Mouse (Mus musculus) MEL (cell line): ENCODE results near the gene Ring1. TPM values are rescaled to one million over a fixed set of nuclear protein-coding genes. Genes with fewer than 3 reads are reported as not detected.
A peak's percentile ranks its signal among the peaks of the same experiment; 100 is the strongest.

Source experiments
- DNase-seq: peaks from one replicate; pipeline ENCODE4 v3.0.0; 2011; ENCODE audit warnings: low read depth, low spot score
- H3K27ac ChIP-seq: 2 replicates; pipeline ENCODE4 v1.5.1; 2012; ENCODE audit warnings: low read depth, mild to moderate bottlenecking, control low read depth, low read length, moderate library complexity; ENCODE audit not compliant: control insufficient read depth
- H3K27me3 ChIP-seq, 2 experiments: fragments of 150-350 bp in 1 of 2; sonication (generic) in 1 of 2; 2 replicates each; pipeline ENCODE4 v1.6.1; 2012; ENCODE audit warnings: low read length in 2 of 2, mild to moderate bottlenecking in 2 of 2, improper control_type of control experiment in 1 of 2, moderate library complexity in 1 of 2; ENCODE audit not compliant: insufficient read depth in 2 of 2, control insufficient read depth in 1 of 2
- H3K36me3 ChIP-seq, 2 experiments: 2 replicates each; pipeline ENCODE4 v1.6.1; 2012 to 2014; ENCODE audit warnings: low read length in 2 of 2, improper control_type of control experiment in 1 of 2, inconsistent platforms in 1 of 2, mild to moderate bottlenecking in 1 of 2; ENCODE audit not compliant: insufficient read depth in 2 of 2, control insufficient read depth in 1 of 2
- H3K4me1 ChIP-seq, 2 experiments: fragments of 150-350 bp in 1 of 2; sonication (generic) in 1 of 2; 2 replicates each; pipeline ENCODE4 v1.6.1; 2012; ENCODE audit warnings: low read length in 2 of 2, improper control_type of control experiment in 1 of 2, mild to moderate bottlenecking in 1 of 2; ENCODE audit not compliant: insufficient read depth in 2 of 2, control insufficient read depth in 1 of 2
- H3K4me3 ChIP-seq, 2 experiments: fragments of 150-350 bp in 1 of 2; sonication (generic) in 1 of 2; 2 replicates each; pipeline ENCODE4 v1.5.1; 2012; ENCODE audit warnings: low read depth in 2 of 2, low read length in 2 of 2, mild to moderate bottlenecking in 2 of 2, moderate library complexity in 2 of 2, control low read depth in 1 of 2, improper control_type of control experiment in 1 of 2; ENCODE audit not compliant: control insufficient read depth in 1 of 2, insufficient read depth in 1 of 2
- H3K79me2 ChIP-seq: 2 replicates; pipeline ENCODE4 v1.6.1; 2012; ENCODE audit warnings: mild to moderate bottlenecking, low read length, moderate library complexity; ENCODE audit not compliant: control insufficient read depth, poor library complexity, insufficient read depth
- H3K9ac ChIP-seq: 2 replicates; pipeline ENCODE4 v1.6.1; 2012; ENCODE audit warnings: low read depth, mild to moderate bottlenecking, control low read depth, low read length, moderate library complexity; ENCODE audit not compliant: control insufficient read depth, poor library complexity, severe bottlenecking
- H3K9me3 ChIP-seq: fragments of 150-350 bp; sonication (generic); replicated peaks from 2 replicates; pipeline ENCODE4 v1.6.1; 2012; ENCODE audit warnings: mild to moderate bottlenecking, low read length, improper control_type of control experiment, moderate library complexity; ENCODE audit not compliant: insufficient read depth
- CHD1 ChIP-seq: IDR thresholded peaks from 2 replicates; pipeline ENCODE4 v1.6.1; 2012; ENCODE audit warnings: low read depth, mild to moderate bottlenecking, inconsistent platforms, low read length, improper control_type of control experiment
- EP300 ChIP-seq, 2 experiments: IDR thresholded peaks; 2 replicates each; pipeline ENCODE4 v1.6.1; 2011; ENCODE audit warnings: improper control_type of control experiment in 2 of 2, low read length in 2 of 2, low read depth in 1 of 2, mild to moderate bottlenecking in 1 of 2
- ETS1 ChIP-seq: IDR thresholded peaks from 2 replicates; pipeline ENCODE4 v1.6.1; 2012; ENCODE audit warnings: low read depth, mild to moderate bottlenecking, inconsistent platforms, low read length, improper control_type of control experiment, moderate library complexity
- GATA1 ChIP-seq: IDR thresholded peaks from 2 replicates; pipeline ENCODE4 v1.6.1; 2011; ENCODE audit warnings: low read depth, low read length, improper control_type of control experiment
- HCFC1 ChIP-seq: IDR thresholded peaks from 2 replicates; pipeline ENCODE4 v1.6.1; 2012; ENCODE audit warnings: low read depth, mild to moderate bottlenecking, inconsistent platforms, low read length, improper control_type of control experiment, moderate library complexity
- JUND ChIP-seq: IDR thresholded peaks from 2 replicates; pipeline ENCODE4 v1.6.1; 2011; ENCODE audit warnings: low read depth, mild to moderate bottlenecking, improper control_type of control experiment, low read length
- KAT2A ChIP-seq: conservative IDR thresholded peaks from 2 replicates; pipeline ENCODE4 v1.6.1; 2012; ENCODE audit warnings: low read depth, low read length, improper control_type of control experiment, inconsistent platforms
- MAFK ChIP-seq: IDR thresholded peaks from 2 replicates; pipeline ENCODE4 v1.6.1; 2011; ENCODE audit warnings: low read depth, mild to moderate bottlenecking, low read length, improper control_type of control experiment, borderline replicate concordance
- MAX ChIP-seq: IDR thresholded peaks from 2 replicates; pipeline ENCODE4 v1.6.1; 2011; ENCODE audit warnings: low read length, improper control_type of control experiment
- MAZ ChIP-seq: IDR thresholded peaks from 2 replicates; pipeline ENCODE4 v1.6.1; 2012; ENCODE audit warnings: low read depth, mild to moderate bottlenecking, inconsistent platforms, low read length, improper control_type of control experiment
- MXI1 ChIP-seq: IDR thresholded peaks from 2 replicates; pipeline ENCODE4 v1.6.1; 2011; ENCODE audit warnings: mild to moderate bottlenecking, low read depth, low read length, improper control_type of control experiment
- MYC ChIP-seq: IDR thresholded peaks from 2 replicates; pipeline ENCODE4 v1.6.1; 2011; ENCODE audit warnings: low read depth, mild to moderate bottlenecking, low read length, improper control_type of control experiment, moderate library complexity
- NELFE ChIP-seq: IDR thresholded peaks from 2 replicates; pipeline ENCODE4 v1.6.1; 2011; ENCODE audit warnings: low read depth, low read length, improper control_type of control experiment
- POLR2A ChIP-seq, 2 experiments: IDR thresholded peaks; 2 replicates each; pipeline ENCODE4 v1.6.1; 2011 to 2012; ENCODE audit warnings: low read length in 2 of 2, mild to moderate bottlenecking in 2 of 2, control low read depth in 1 of 2, improper control_type of control experiment in 1 of 2, low read depth in 1 of 2, moderate library complexity in 1 of 2; ENCODE audit not compliant: control insufficient read depth in 1 of 2, insufficient read depth in 1 of 2, poor library complexity in 1 of 2
- POLR2AphosphoS2 ChIP-seq: IDR thresholded peaks from 2 replicates; pipeline ENCODE4 v1.6.1; 2011; ENCODE audit warnings: low read length, improper control_type of control experiment
- POLR2AphosphoS5 ChIP-seq: IDR thresholded peaks from 2 replicates; pipeline ENCODE4 v1.6.1; 2012; ENCODE audit warnings: low read depth, borderline replicate concordance, mild to moderate bottlenecking, inconsistent platforms, low read length, moderate library complexity, mixed read lengths
- SIN3A ChIP-seq: IDR thresholded peaks from 2 replicates; pipeline ENCODE4 v1.6.1; 2012; ENCODE audit warnings: low read length, improper control_type of control experiment, inconsistent platforms
- TBP ChIP-seq: IDR thresholded peaks from 2 replicates; pipeline ENCODE4 v1.8.0; 2011; ENCODE audit warnings: low read depth, low read length, improper control_type of control experiment
- TCF12 ChIP-seq: IDR thresholded peaks from 2 replicates; pipeline ENCODE4 v1.6.1; 2014; ENCODE audit warnings: low read depth, mild to moderate bottlenecking, inconsistent platforms, low read length, improper control_type of control experiment, moderate library complexity
- UBTF ChIP-seq: IDR thresholded peaks from 2 replicates; pipeline ENCODE4 v1.6.1; 2012; ENCODE audit warnings: low read depth, mild to moderate bottlenecking, inconsistent platforms, low read length, improper control_type of control experiment, moderate library complexity, borderline replicate concordance; ENCODE audit not compliant: insufficient read depth
- USF1 ChIP-seq: IDR thresholded peaks from 2 replicates; pipeline ENCODE4 v1.6.1; 2014; ENCODE audit warnings: low read depth, mild to moderate bottlenecking, inconsistent platforms, low read length, improper control_type of control experiment, moderate library complexity
- ZC3H11A ChIP-seq: IDR thresholded peaks from 2 replicates; pipeline ENCODE4 v1.6.1; 2012; ENCODE audit warnings: low read depth, mild to moderate bottlenecking, inconsistent platforms, low read length, improper control_type of control experiment
- ZMIZ1 ChIP-seq: IDR thresholded peaks from 2 replicates; pipeline ENCODE4 v1.6.1; 2012; ENCODE audit warnings: low read depth, mild to moderate bottlenecking, inconsistent platforms, low read length, improper control_type of control experiment, moderate library complexity
- polyA plus RNA-seq, 2 experiments: library from polyadenylated mRNA; stranded (reverse) in 1 of 2; unstranded in 1 of 2; fragments of >175 nt in 1 of 2; fragments of >200 nt in 1 of 2; gene quantifications; 2 replicates each; pipeline versions ENCODE4 v1.2.1 to v1.2.4; 2012; ENCODE audit warnings: low replicate concordance in 2 of 2, low read depth in 1 of 2; ENCODE audit not compliant: insufficient read length in 2 of 2, insufficient read depth in 1 of 2, missing spikeins in 1 of 2
- total RNA-seq: library from RNA; depleted of rRNA; stranded (reverse); fragments of 300-350 nt; gene quantifications from 2 replicates; pipeline ENCODE4 v1.2.3, GENCODE M21; 2012; rRNA removed

Ring1 gene
- total RNA-seq (12.4 and 18.3 TPM in 2 replicates), polyA plus RNA-seq (10 to 100 TPM in 1 of 2 experiments, not detected in 1; 28.4 TPM)

- Histone ChIP-seq H3K9ac (peak within 1 kb of the TSS; percentile 96), H3K27ac (peak within 1 kb of the TSS; percentile 69), H3K79me2 (peaks cover 17% of the 10 kb centered on the region), H3K36me3 (peaks cover 3 to 7% of the 10 kb centered on the region in 2 experiments; a peak in 3 of 4 replicates), H3K4me3 (peak within 1 kb of the TSS; percentile 90 to 96), H3K9me3 (no peaks in the 10 kb centered on the region), H3K4me1 (peaks cover 0 to 20% of the 10 kb centered on the region in 2 experiments; a peak in 2 of 4 replicates), H3K27me3 (no peaks in the 10 kb centered on the region)
- peak; percentile 84 for DNase-seq
- peak; percentile 81 for TF ChIP-seq HCFC1
- TF ChIP-seq ZMIZ1 = peak; percentile 22; the same call in 1 of the 2 replicates
- peak; percentile 75 for TF ChIP-seq NELFE
- TF ChIP-seq MAX = peak; percentile 83
- no peak for TF ChIP-seq POLR2AphosphoS5
- TF ChIP-seq EP300 (IDR thresholded peaks at IDR 0.05; ENCODE audit: low read depth in 1 of 2, low read length in 2 of 2) = 0 out of 4 replicates have a peak, but pooled peaks of 1 of the 2 experiments have one; percentile 19
- TF ChIP-seq GATA1 = no peak
- TF ChIP-seq SIN3A = peak; percentile 80
- peak; percentile 88 for TF ChIP-seq POLR2AphosphoS2
- no peak; the same call in 1 of the 2 replicates for TF ChIP-seq KAT2A
- TF ChIP-seq MXI1 = no peak; the same call in none of the 2 replicates
- 0 out of 2 replicates have a peak, but pooled peaks have one; percentile 17 for TF ChIP-seq TBP
- TF ChIP-seq MYC = 0 out of 2 replicates have a peak, but pooled peaks have one; percentile 73
- TF ChIP-seq JUND = no peak
- no peak for TF ChIP-seq CHD1
- peak; percentile 89 to 90; a peak in 3 of 4 replicates for TF ChIP-seq POLR2A (IDR thresholded peaks at IDR 0.05; ENCODE audit: control insufficient read depth in 1 of 2, insufficient read depth in 1 of 2, low read depth in 1 of 2, low read length in 2 of 2, poor library complexity in 1 of 2)
- 0 out of 2 replicates have a peak, but pooled peaks have one; percentile 38 for TF ChIP-seq TCF12
- peak; percentile 19 for TF ChIP-seq MAZ
These were observed at the start of gene Ring1 for GRCm38 (mm10) chr17:34024317-34024821. Gene Ring1, minus strand, starts transcription at chr17:34024680.

DNA sequence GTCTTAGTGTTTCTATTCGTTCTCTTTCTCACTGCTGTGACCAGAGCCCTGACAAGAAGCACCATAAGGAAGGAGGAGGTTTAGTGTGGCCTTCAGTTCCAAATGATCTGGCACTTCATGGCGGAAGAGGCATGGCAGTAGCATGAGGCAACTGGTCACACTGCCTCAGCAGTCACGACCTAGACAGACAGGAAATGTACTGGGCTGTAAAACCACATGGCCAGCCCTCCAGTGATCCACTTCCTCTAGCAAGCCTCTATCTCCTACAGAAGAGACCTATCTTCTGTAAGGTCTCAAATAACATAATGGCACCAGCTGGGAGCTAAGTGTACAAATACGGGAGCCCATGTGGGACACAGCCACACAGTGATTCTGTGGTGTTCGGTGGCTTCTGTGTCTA is 47.6 kb upstream of the Ring1 start:
- Histone ChIP-seq H3K79me2 (no peaks in the 10 kb centered on the region), H3K27me3 (no peaks in the 10 kb centered on the region)
- TF ChIP-seq ZMIZ1 (no peak), POLR2AphosphoS5 (no peak), TCF12 (no peak), NELFE (no peak), SIN3A (no peak; the same call in 1 of the 2 replicates), USF1 (peak; percentile 41; the same call in 1 of the 2 replicates), ETS1 (0 out of 2 replicates have a peak, but pooled peaks have one; percentile 21), JUND (no peak), POLR2A (IDR thresholded peaks at IDR 0.05; ENCODE audit: control insufficient read depth in 1 of 2, insufficient read depth in 1 of 2, low read depth in 1 of 2, low read length in 2 of 2, poor library complexity in 1 of 2) (no peak), MAX (peak; percentile 55), MAFK (no peak), UBTF (no peak), EP300 (IDR thresholded peaks at IDR 0.05; ENCODE audit: low read depth in 1 of 2, low read length in 2 of 2) (0 out of 4 replicates have a peak, but pooled peaks of 1 of the 2 experiments have one; percentile 13), TBP (no peak), ZC3H11A (no peak)
- TF ChIP-seq, all 39 proteins: peak for 4
- Histone ChIP-seq H3K9me3 (no peaks in the 10 kb centered on the region), H3K27ac (no peak overlapping the region), H3K9ac (no peak overlapping the region), H3K36me3 (peaks cover 0 to 6% of the 10 kb centered on the region in 2 experiments; a peak in 2 of 4 replicates), H3K4me1 (peaks cover 3 to 11% of the 10 kb centered on the region in 2 experiments; a peak in 3 of 4 replicates), H3K4me3 (no peak overlapping the region)
- DNase-seq = peak; percentile 62
